Mouse (Mus musculus) G1E (cell line): ENCODE data around the gene Ctbp1. TPM values are rescaled to one million over a fixed set of nuclear protein-coding genes. Genes with fewer than 3 reads are reported as not detected.

Experiments used
- ATAC-seq: 2 replicates; pipeline ENCODE4 v1.8.0; 2016; ENCODE audit warnings: mild to moderate bottlenecking; ENCODE audit not compliant: insufficient number of reproducible peaks, poor library complexity, low FRiP score, severe bottlenecking; ENCODE audit errors: extremely low read depth
- DNase-seq: peaks from one replicate; pipeline ENCODE4 v3.0.0; 2012; ENCODE audit warnings: low spot score
- H3K27me3 ChIP-seq: 2 replicates; pipeline ENCODE4 v1.6.1; 2012; ENCODE audit warnings: mild to moderate bottlenecking, low read length, inconsistent platforms; ENCODE audit not compliant: insufficient read depth
- H3K36me3 ChIP-seq: replicated peaks from 2 replicates; pipeline ENCODE3; 2012; ENCODE audit warnings: mild to moderate bottlenecking, inconsistent platforms
- H3K4me1 ChIP-seq: 2 replicates; pipeline ENCODE4 v1.6.1; 2012; ENCODE audit warnings: low read depth, low read length, inconsistent platforms, mixed read lengths; ENCODE audit not compliant: insufficient read depth
- H3K4me3 ChIP-seq: 2 replicates; pipeline ENCODE4 v1.5.1; 2012; ENCODE audit warnings: low read depth, mild to moderate bottlenecking, inconsistent platforms, low read length, moderate library complexity, mixed read lengths
- H3K9me3 ChIP-seq: replicated peaks from 2 replicates; pipeline ENCODE4 v1.6.1; 2012; ENCODE audit warnings: inconsistent platforms
- CTCF ChIP-seq: IDR thresholded peaks from 2 replicates; pipeline ENCODE4 v1.5.1; 2012; ENCODE audit warnings: low read depth, low read length, inconsistent platforms, mixed read lengths
- GATA1 ChIP-seq: IDR thresholded peaks from 2 replicates; pipeline ENCODE4 v1.6.1; 2012; ENCODE audit warnings: borderline replicate concordance, low read length, inconsistent platforms, mixed read lengths
- GATA2 ChIP-seq: IDR thresholded peaks from 2 replicates; pipeline ENCODE4 v1.6.1; 2012; ENCODE audit warnings: low read depth, low read length, inconsistent platforms, borderline replicate concordance
- POLR2AphosphoS5 ChIP-seq: IDR thresholded peaks from 2 replicates; pipeline ENCODE4 v1.6.1; 2012; ENCODE audit warnings: low read depth, low read length, inconsistent platforms; ENCODE audit not compliant: insufficient replicate concordance
- TAL1 ChIP-seq: conservative IDR thresholded peaks from 2 replicates; pipeline ENCODE4 v1.6.1; 2012; ENCODE audit warnings: low read depth, low read length, inconsistent platforms, mixed read lengths
- polyA plus RNA-seq: library from polyadenylated mRNA; stranded (reverse); fragments of >175 nt; gene quantifications from 2 replicates; pipeline ENCODE4 v1.2.3, GENCODE M21; 2012
- total RNA-seq, 2 experiments: library from RNA; stranded (forward) in 1 of 2; stranded (reverse) in 1 of 2; fragments of 200-1000 nt in 1 of 2; fragments of >200 nt in 1 of 2; fragmentation: Nextera tagmentation in 1 of 2; gene quantifications; 2 replicates each; pipeline ENCODE4 v1.2.3; 2014 to 2017

Gene Ctbp1
- total RNA-seq (2014; fragmentation: Nextera tagmentation) (126 and 164 TPM in 2 replicates), total RNA-seq (2017) (144 and 146 TPM in 2 replicates), polyA plus RNA-seq (256 and 297 TPM in 2 replicates)

GRCm38 (mm10) chr5:33274953-33275454 lies at the start of gene Ctbp1:
Gene Ctbp1, minus strand, starts transcription at chr5:33274994.
- peaks cover 51% of the 10 kb centered on the region for H3K4me1 ChIP-seq
- H3K27me3 ChIP-seq, result no peaks in the 10 kb centered on the region; the same call in 1 of the 2 replicates

GRCm38 (mm10) chr5:33324491-33324890 lies 49.7 kb upstream of the Ctbp1 start:
- no peak for DNase-seq
- Histone ChIP-seq H3K9me3 (no peaks in the 10 kb centered on the region), H3K4me3 (no peak overlapping the region), H3K27me3 (peaks cover 36% of the 10 kb centered on the region), H3K4me1 (no peaks in the 10 kb centered on the region), H3K36me3 (no peaks in the 10 kb centered on the region)
- no peak for ATAC-seq
- TF ChIP-seq TAL1 (no peak), GATA2 (no peak), POLR2AphosphoS5 (no peak), GATA1 (no peak), CTCF (no peak)

More at GRCm38 (mm10) chr5:33274953-33275454, at the start of gene Ctbp1:
- DNase-seq (peak; percentile 82), ATAC-seq (peak; percentile 38)
- Histone ChIP-seq H3K4me3 (peak within 1 kb of the TSS; percentile 89), H3K36me3 (peaks cover 37% of the 10 kb centered on the region), H3K9me3 (no peaks in the 10 kb centered on the region)
- TF ChIP-seq GATA2, result no peak
- no peak for TF ChIP-seq POLR2AphosphoS5
- TF ChIP-seq CTCF, result no peak
- no peak for TF ChIP-seq TAL1

GRCm38 (mm10) chr5:33312192-33312591 lies 37.4 kb upstream of the Ctbp1 start:
- no peak for ATAC-seq

GRCm38 (mm10) chr5:33310704-33311462 lies 36.1 kb upstream of the Ctbp1 start:
- no peaks in the 10 kb centered on the region for H3K36me3 ChIP-seq
- H3K9me3 ChIP-seq, result no peaks in the 10 kb centered on the region
- no peak for DNase-seq
- ATAC-seq, result no peak
- peaks cover 2% of the 10 kb centered on the region; the same call in 1 of the 2 replicates for H3K4me1 ChIP-seq
- peaks cover 15% of the 10 kb centered on the region for H3K27me3 ChIP-seq
- TF ChIP-seq POLR2AphosphoS5 (no peak), GATA2 (no peak), GATA1 (no peak)
- H3K4me3 ChIP-seq, result no peak overlapping the region

More at GRCm38 (mm10) chr5:33312192-33312591, 37.4 kb upstream of the Ctbp1 start:
- peaks cover 2% of the 10 kb centered on the region; the same call in 1 of the 2 replicates for H3K4me1 ChIP-seq
- TF ChIP-seq TAL1 (no peak), GATA1 (no peak), POLR2AphosphoS5 (no peak), CTCF (no peak), GATA2 (no peak)
- no peak for DNase-seq
- no peaks in the 10 kb centered on the region for H3K9me3 ChIP-seq
- no peaks in the 10 kb centered on the region for H3K36me3 ChIP-seq
- H3K4me3 ChIP-seq, result no peak overlapping the region
- peaks cover 23% of the 10 kb centered on the region for H3K27me3 ChIP-seq

GRCm38 (mm10) chr5:33301801-33302200 lies 27.0 kb upstream of the Ctbp1 start:
- no peaks in the 10 kb centered on the region; the same call in 1 of the 2 replicates for H3K4me1 ChIP-seq
- peaks cover 18% of the 10 kb centered on the region for H3K27me3 ChIP-seq
- no peaks in the 10 kb centered on the region for H3K36me3 ChIP-seq
- H3K4me3 ChIP-seq, result no peak overlapping the region
- no peak for ATAC-seq
- no peaks in the 10 kb centered on the region for H3K9me3 ChIP-seq
- no peak for DNase-seq
- no peak for TF ChIP-seq CTCF

- Histone ChIP-seq H3K9me3 (no peaks in the 10 kb centered on the region), H3K36me3 (no peaks in the 10 kb centered on the region), H3K27me3 (peaks cover 42% of the 10 kb centered on the region), H3K4me3 (no peak overlapping the region), H3K4me1 (no peaks in the 10 kb centered on the region; the same call in 1 of the 2 replicates)
- ATAC-seq, result no peak
- no peak for DNase-seq
- TF ChIP-seq CTCF (0 out of 2 replicates have a peak, but pooled peaks have one; percentile 26), GATA2 (no peak)
Measured at GRCm38 (mm10) chr5:33297164-33297563, 22.4 kb upstream of the Ctbp1 start.
